Mouse (Mus musculus) lung, adult 2 months (tissue): ENCODE data around the gene Smpd3. TPM values are rescaled to one million over a fixed set of nuclear protein-coding genes. Genes with fewer than 3 reads are reported as not detected.

ENCODE experiments used
- DNase-seq: peaks from one replicate; pipeline ENCODE4 v3.0.0; 2022
- H3K4me1 ChIP-seq: fragments of 200-500 bp; 2 replicates; pipeline ENCODE4 v1.6.1; 2011; ENCODE audit warnings: low read length; ENCODE audit not compliant: control insufficient read depth, insufficient read depth
- H3K4me3 ChIP-seq: fragments of 200-500 bp; replicated peaks from 2 replicates; pipeline ENCODE3; 2011; ENCODE audit warnings: low read depth, mild to moderate bottlenecking, control low read depth, low read length; ENCODE audit errors: extremely low read depth
- CTCF ChIP-seq: fragments of 200-500 bp; IDR thresholded peaks from 2 replicates; pipeline ENCODE4 v1.5.1; 2011; ENCODE audit warnings: mild to moderate bottlenecking, low read length, control low read depth; ENCODE audit not compliant: insufficient read depth
- POLR2A ChIP-seq: fragments of 200-500 bp; IDR thresholded peaks from 2 replicates; pipeline ENCODE4 v1.6.1; 2011; ENCODE audit warnings: low read depth, mild to moderate bottlenecking, control low read depth, low read length, borderline replicate concordance; ENCODE audit errors: extremely low read depth
- WGBS: fragments of 180-500 bp; shearing (Covaris S2); methylation state at CpG from one replicate; pipeline ENCODE4 v1.1.7; 2018; 5-methylcytosine and 5-hydroxymethylcytosine counted together
- polyA plus RNA-seq: library from polyadenylated mRNA; depleted of rRNA; stranded (reverse); fragments of >200 nt; gene quantifications from 2 replicates; pipeline ENCODE4 v1.2.3, GENCODE M21; 2012; rRNA removed

The Smpd3 gene
- polyA plus RNA-seq: 3.3 and 7.6 TPM in 2 replicates

DNA sequence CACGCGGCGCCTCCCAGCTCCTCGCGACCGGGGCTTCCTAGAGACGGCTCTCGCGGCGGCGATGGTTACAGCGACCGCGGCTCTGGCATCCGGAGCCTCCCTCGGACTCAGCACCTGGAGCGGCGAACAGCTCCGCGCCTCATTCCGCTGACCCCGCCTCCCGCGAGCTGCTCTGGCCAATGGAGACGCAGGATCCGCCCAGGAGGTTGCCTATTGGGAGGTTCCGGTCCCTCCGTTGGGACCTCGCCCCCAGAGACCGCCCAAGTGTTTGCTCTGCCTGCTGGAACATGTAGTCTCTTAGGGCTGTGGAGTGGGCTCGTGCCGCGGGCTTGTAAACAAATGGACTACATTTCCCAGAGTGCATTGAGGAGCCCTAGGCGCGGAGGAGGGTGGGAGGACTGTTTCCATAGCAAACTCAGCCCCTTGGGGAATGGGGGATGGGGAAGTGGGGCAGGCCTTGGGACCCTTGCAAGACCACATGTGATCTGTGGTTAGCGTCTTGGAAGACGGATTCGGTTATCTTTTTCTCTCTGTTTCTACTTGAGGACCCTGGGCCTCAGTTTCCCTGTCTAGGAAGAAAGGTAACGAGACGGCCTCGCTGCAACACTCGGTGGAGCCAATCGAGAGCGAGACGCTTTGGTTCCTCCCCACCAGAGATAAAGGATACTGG lies at the start of gene Smpd3:
Smpd3 (minus strand) TSS at position 137 of the 670 bp plus-strand sequence.
- Histone ChIP-seq H3K4me1 (0 out of 2 replicates have a peak, but pooled peaks cover 3% of the 10 kb centered on the region), H3K4me3 (peak within 1 kb of the TSS; percentile 69)
- peak; percentile 94 for DNase-seq
- WGBS: under 1% methylated on average over 45 of the region's 45 CpGs
- peak; percentile 20; the same call in 1 of the 2 replicates for TF ChIP-seq POLR2A
- no peak for TF ChIP-seq CTCF

GRCm38 (mm10) chr8:106381026-106381425 lies 43.2 kb upstream of the Smpd3 start:
- Histone ChIP-seq H3K4me1 (peaks cover 2% of the 10 kb centered on the region; the same call in 1 of the 2 replicates), H3K4me3 (no peak overlapping the region)
- DNase-seq: no peak
- WGBS: 78% methylated on average over 6 of the region's 6 CpGs
- TF ChIP-seq CTCF (no peak), POLR2A (no peak)

GRCm38 (mm10) chr8:106379357-106379756 lies 41.6 kb upstream of the Smpd3 start:
- H3K4me3 ChIP-seq: no peak overlapping the region
- 48% methylated on average over 5 of the region's 5 CpGs for WGBS
- H3K4me1 ChIP-seq: peaks cover 2% of the 10 kb centered on the region; the same call in 1 of the 2 replicates
- TF ChIP-seq POLR2A: no peak
- no peak for TF ChIP-seq CTCF
- DNase-seq: no peak

GRCm38 (mm10) chr8:106378501-106379048 lies 40.8 kb upstream of the Smpd3 start:
- Histone ChIP-seq H3K4me1 (peaks cover 2% of the 10 kb centered on the region; the same call in 1 of the 2 replicates), H3K4me3 (no peak overlapping the region)
- TF ChIP-seq CTCF: no peak
- no peak for TF ChIP-seq POLR2A
- WGBS: 32% methylated on average over 6 of the region's 7 CpGs
- DNase-seq: peak; percentile 15

- WGBS: 44% methylated on average over 9 of the region's 9 CpGs
- no peak for DNase-seq
- TF ChIP-seq CTCF: no peak
- peaks cover 2% of the 10 kb centered on the region; the same call in 1 of the 2 replicates for H3K4me1 ChIP-seq
- H3K4me3 ChIP-seq: no peak overlapping the region
These were observed 39.1 kb upstream of the Smpd3 start for GRCm38 (mm10) chr8:106376862-106377261.

DNA sequence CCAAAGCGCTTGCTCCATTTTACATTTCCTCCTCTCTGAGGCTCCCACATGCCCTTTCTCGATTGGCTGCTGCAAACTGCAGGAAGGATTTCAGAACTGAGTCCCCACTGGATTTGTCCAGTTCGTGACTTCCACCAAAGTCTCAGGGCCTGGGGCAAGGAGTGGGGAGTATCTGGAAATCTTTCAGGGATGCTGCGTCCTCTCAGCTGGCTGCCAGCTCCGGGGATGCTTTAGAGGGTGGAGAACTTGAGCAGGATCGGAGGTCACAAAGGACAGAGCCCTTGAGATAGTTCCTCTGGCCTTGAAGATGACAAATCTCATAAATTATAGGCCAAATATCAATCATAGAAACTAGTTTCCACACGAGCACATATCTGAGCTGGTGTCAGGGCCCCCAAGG lies 38.2 kb upstream of the Smpd3 start:
- TF ChIP-seq POLR2A (no peak), CTCF (no peak)
- Histone ChIP-seq H3K4me1 (peaks cover 2% of the 10 kb centered on the region; the same call in 1 of the 2 replicates), H3K4me3 (no peak overlapping the region)
- DNase-seq: no peak
- 62% methylated on average over 7 of the region's 7 CpGs for WGBS

- WGBS: 53% methylated on average over 7 of the region's 7 CpGs
- Histone ChIP-seq H3K4me1 (no peaks in the 10 kb centered on the region), H3K4me3 (no peak overlapping the region)
- TF ChIP-seq CTCF (no peak), POLR2A (no peak)
- no peak for DNase-seq
These were observed 31.3 kb upstream of the Smpd3 start for GRCm38 (mm10) chr8:106369069-106369468.

DNA sequence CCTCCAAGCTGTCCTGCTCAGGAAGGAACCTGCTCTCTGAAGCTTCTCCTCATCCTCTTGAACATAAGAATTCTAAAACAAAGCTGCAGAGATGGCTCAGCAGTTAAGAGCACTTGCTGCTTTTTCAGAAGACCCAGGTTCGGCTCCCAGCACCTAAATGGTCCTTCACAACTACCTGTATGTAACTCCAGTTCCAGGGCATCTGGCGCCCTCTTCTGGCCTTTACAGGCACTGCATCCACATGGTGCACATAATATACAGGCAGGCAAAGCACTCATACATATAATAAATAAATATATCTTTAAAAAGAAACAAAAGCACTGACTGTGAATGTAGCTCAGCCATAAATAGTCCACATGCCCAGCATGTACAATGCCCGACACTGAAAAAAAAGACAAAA lies 30.7 kb upstream of the Smpd3 start:
- no peaks in the 10 kb centered on the region for H3K4me1 ChIP-seq
- WGBS: 61% methylated on average over 3 of the region's 3 CpGs
- DNase-seq: no peak
- no peak overlapping the region for H3K4me3 ChIP-seq
- TF ChIP-seq CTCF (no peak), POLR2A (no peak)

DNA sequence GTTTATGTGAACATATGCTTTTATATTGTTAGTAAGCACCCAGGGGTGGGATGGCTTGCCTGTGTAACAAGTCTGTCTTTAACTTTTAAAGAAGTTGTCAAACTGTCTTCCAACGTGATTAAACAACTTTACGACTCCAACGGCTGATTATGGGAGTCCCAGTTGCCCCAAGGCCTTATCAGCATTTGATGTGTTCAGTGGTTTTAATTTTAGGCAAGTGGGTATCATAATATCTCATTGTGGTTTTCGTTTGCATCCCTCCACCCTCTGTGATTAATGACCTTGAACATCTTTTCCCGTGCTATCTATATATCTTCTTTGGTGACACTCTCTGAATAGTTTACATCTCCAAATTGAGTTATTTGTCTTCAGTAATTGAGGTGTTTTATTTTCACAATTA lies 27.0 kb upstream of the Smpd3 start:
- WGBS: 72% methylated on average over 5 of the region's 5 CpGs
- no peak for DNase-seq
- no peak for TF ChIP-seq POLR2A
- no peak for TF ChIP-seq CTCF
- no peaks in the 10 kb centered on the region for H3K4me1 ChIP-seq
- no peak overlapping the region for H3K4me3 ChIP-seq

GRCm38 (mm10) chr8:106364278-106364677 lies 26.5 kb upstream of the Smpd3 start:
- DNase-seq: no peak
- no peaks in the 10 kb centered on the region for H3K4me1 ChIP-seq
- no peak overlapping the region for H3K4me3 ChIP-seq
- TF ChIP-seq POLR2A (no peak), CTCF (no peak)
- WGBS: 44% methylated on average over 8 of the region's 8 CpGs

- Histone ChIP-seq H3K4me3 (no peak overlapping the region), H3K4me1 (no peaks in the 10 kb centered on the region)
- TF ChIP-seq CTCF: no peak
- TF ChIP-seq POLR2A: no peak
- 68% methylated on average over 8 of the region's 8 CpGs for WGBS
- DNase-seq: no peak
These were observed 25.5 kb upstream of the Smpd3 start for GRCm38 (mm10) chr8:106363321-106363720.
